Mouse (Mus musculus): Measurements from ENCODE around the gene Gm11037. TPM values are rescaled to one million over a fixed set of nuclear protein-coding genes. Genes with fewer than 3 reads are reported as not detected.

The Gm11037 gene
- polyA plus RNA-seq (2015; fragmentation: Nextera tagmentation; extraction: Ambion mirVana), result not detected in 2 replicates

- no peak for TF ChIP-seq CTCF (IDR thresholded peaks at IDR 0.05; ENCODE audit: low read depth)
- Histone ChIP-seq H3K9me3 (ENCODE audit: control insufficient read depth) (no peaks in the 10 kb centered on the region), H3K4me1 (replicated peaks; ENCODE audit: control insufficient read depth, insufficient read depth, low read length) (0 out of 2 replicates have a peak, but pooled peaks cover 3% of the 10 kb centered on the region), H3K4me2 (replicated peaks; ENCODE audit: low read depth) (no peak within 1 kb of the TSS), H3K27me3 (replicated peaks; ENCODE audit: control insufficient read depth, insufficient read depth, low read length) (no peaks in the 10 kb centered on the region), H3K4me3 (ENCODE audit: low read depth, low read length) (no peak within 1 kb of the TSS), H3K36me3 (ENCODE audit: control insufficient read depth, insufficient read depth) (no peaks in the 10 kb centered on the region), H3K27ac (ENCODE audit: low read depth, low read length) (no peak within 1 kb of the TSS), H3K9ac (ENCODE audit: low read depth, low read length) (no peak within 1 kb of the TSS)
- ATAC-seq, result no peak
- WGBS, result 82% methylated on average over 9 of the region's 9 CpGs
These were observed at the start of gene Gm11037 for GRCm38 (mm10) chr2:131132930-131133547. Gene Gm11037, plus strand, starts transcription at chr2:131133497.

GRCm38 (mm10) chr2:131084206-131084605, 49.1 kb upstream of the Gm11037 start:
- no peak for ATAC-seq
- Histone ChIP-seq H3K9ac (ENCODE audit: low read depth, low read length) (no peak overlapping the region), H3K9me3 (ENCODE audit: control insufficient read depth) (no peaks in the 10 kb centered on the region), H3K27me3 (replicated peaks; ENCODE audit: control insufficient read depth, insufficient read depth, low read length) (no peaks in the 10 kb centered on the region), H3K4me2 (replicated peaks; ENCODE audit: low read depth) (no peak overlapping the region), H3K36me3 (ENCODE audit: control insufficient read depth, insufficient read depth) (no peaks in the 10 kb centered on the region), H3K27ac (ENCODE audit: low read depth, low read length) (no peak overlapping the region), H3K4me3 (ENCODE audit: low read depth, low read length) (no peak overlapping the region), H3K4me1 (replicated peaks; ENCODE audit: control insufficient read depth, insufficient read depth, low read length) (no peaks in the 10 kb centered on the region)
- WGBS, result 81% methylated on average over 4 of the region's 4 CpGs
- no peak for TF ChIP-seq CTCF (IDR thresholded peaks at IDR 0.05; ENCODE audit: low read depth)

- H3K4me1 ChIP-seq (replicated peaks; ENCODE audit: control insufficient read depth, insufficient read depth, low read length), result no peaks in the 10 kb centered on the region
- H3K27me3 ChIP-seq (replicated peaks; ENCODE audit: control insufficient read depth, insufficient read depth, low read length), result no peaks in the 10 kb centered on the region
- no peak for TF ChIP-seq CTCF (IDR thresholded peaks at IDR 0.05; ENCODE audit: low read depth)
- H3K36me3 ChIP-seq (ENCODE audit: control insufficient read depth, insufficient read depth), result no peaks in the 10 kb centered on the region
- no peak within 1 kb of the TSS for H3K9ac ChIP-seq (ENCODE audit: low read depth, low read length)
- WGBS, result 82% methylated on average over 11 of the region's 11 CpGs
- no peak within 1 kb of the TSS for H3K4me2 ChIP-seq (replicated peaks; ENCODE audit: low read depth)
- no peak within 1 kb of the TSS for H3K27ac ChIP-seq (ENCODE audit: low read depth, low read length)
- no peak within 1 kb of the TSS for H3K4me3 ChIP-seq (ENCODE audit: low read depth, low read length)
- ATAC-seq, result no peak
- no peaks in the 10 kb centered on the region for H3K9me3 ChIP-seq (ENCODE audit: control insufficient read depth)
These were observed 46.5 kb upstream of the Gm11037 start, which contains the start of gene Siglec1 for GRCm38 (mm10) chr2:131086667-131087390. Gene Siglec1, minus strand, starts transcription at chr2:131086765.

GRCm38 (mm10) chr2:131088581-131088980, 44.7 kb upstream of the Gm11037 start:
- no peaks in the 10 kb centered on the region for H3K9me3 ChIP-seq (ENCODE audit: control insufficient read depth)
- no peaks in the 10 kb centered on the region for H3K27me3 ChIP-seq (replicated peaks; ENCODE audit: control insufficient read depth, insufficient read depth, low read length)
- H3K4me1 ChIP-seq (replicated peaks; ENCODE audit: control insufficient read depth, insufficient read depth, low read length), result no peaks in the 10 kb centered on the region
- no peak overlapping the region for H3K9ac ChIP-seq (ENCODE audit: low read depth, low read length)
- 74% methylated on average over 4 of the region's 4 CpGs for WGBS
- H3K4me3 ChIP-seq (ENCODE audit: low read depth, low read length), result no peak overlapping the region
- ATAC-seq, result no peak
- H3K4me2 ChIP-seq (replicated peaks; ENCODE audit: low read depth), result no peak overlapping the region
- no peak for TF ChIP-seq CTCF (IDR thresholded peaks at IDR 0.05; ENCODE audit: low read depth)
- no peak overlapping the region for H3K27ac ChIP-seq (ENCODE audit: low read depth, low read length)
- H3K36me3 ChIP-seq (ENCODE audit: control insufficient read depth, insufficient read depth), result no peaks in the 10 kb centered on the region

GRCm38 (mm10) chr2:131089634-131090033, 43.7 kb upstream of the Gm11037 start:
- no peak for TF ChIP-seq CTCF (IDR thresholded peaks at IDR 0.05; ENCODE audit: low read depth)
- H3K9me3 ChIP-seq (ENCODE audit: control insufficient read depth), result no peaks in the 10 kb centered on the region
- no peak overlapping the region for H3K9ac ChIP-seq (ENCODE audit: low read depth, low read length)
- H3K4me3 ChIP-seq (ENCODE audit: low read depth, low read length), result no peak overlapping the region
- no peaks in the 10 kb centered on the region for H3K27me3 ChIP-seq (replicated peaks; ENCODE audit: control insufficient read depth, insufficient read depth, low read length)
- WGBS, result 100% methylated on average over 1 of the region's 1 CpGs
- no peak for ATAC-seq
- H3K27ac ChIP-seq (ENCODE audit: low read depth, low read length), result no peak overlapping the region
- H3K36me3 ChIP-seq (ENCODE audit: control insufficient read depth, insufficient read depth), result no peaks in the 10 kb centered on the region
- H3K4me1 ChIP-seq (replicated peaks; ENCODE audit: control insufficient read depth, insufficient read depth, low read length), result no peaks in the 10 kb centered on the region
- no peak overlapping the region for H3K4me2 ChIP-seq (replicated peaks; ENCODE audit: low read depth)

DNA sequence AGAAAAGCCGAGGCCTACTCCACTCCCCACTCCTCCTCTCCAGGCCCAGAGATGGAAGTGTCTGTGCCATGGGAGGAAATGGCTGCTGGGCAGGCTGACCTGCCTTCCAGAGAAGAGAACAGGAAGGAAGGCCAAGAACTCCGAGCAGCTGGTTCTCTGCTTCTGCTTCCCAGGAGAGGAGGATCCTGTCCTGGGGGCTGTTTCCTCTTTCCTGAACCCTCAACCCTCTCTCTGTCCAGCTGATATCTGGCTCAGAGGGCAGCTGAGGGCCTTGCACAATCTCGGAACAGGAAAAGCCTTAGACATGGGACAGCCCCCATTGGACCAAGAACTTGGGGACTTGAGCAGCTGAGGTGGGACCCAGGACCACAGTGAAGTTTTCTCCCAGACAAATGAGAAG, 42.4 kb upstream of the Gm11037 start:
- 75% methylated on average over 3 of the region's 3 CpGs for WGBS
- ATAC-seq, result no peak

More for the DNA sequence above, 42.4 kb upstream of the Gm11037 start:
- no peaks in the 10 kb centered on the region for H3K36me3 ChIP-seq (ENCODE audit: control insufficient read depth, insufficient read depth)
- no peak overlapping the region for H3K9ac ChIP-seq (ENCODE audit: low read depth, low read length)
- H3K4me2 ChIP-seq (replicated peaks; ENCODE audit: low read depth), result no peak overlapping the region
- no peak for TF ChIP-seq CTCF (IDR thresholded peaks at IDR 0.05; ENCODE audit: low read depth)
- H3K27me3 ChIP-seq (replicated peaks; ENCODE audit: control insufficient read depth, insufficient read depth, low read length), result no peaks in the 10 kb centered on the region
- no peaks in the 10 kb centered on the region for H3K4me1 ChIP-seq (replicated peaks; ENCODE audit: control insufficient read depth, insufficient read depth, low read length)
- H3K4me3 ChIP-seq (ENCODE audit: low read depth, low read length), result no peak overlapping the region
- H3K27ac ChIP-seq (ENCODE audit: low read depth, low read length), result no peak overlapping the region
- H3K9me3 ChIP-seq (ENCODE audit: control insufficient read depth), result no peaks in the 10 kb centered on the region
